Mouse (Mus musculus) adrenal gland (tissue): ENCODE results near the gene Runx2.

Experiments used
- intact Hi-C: fragments of 180-260 bp; cut with DNase I; formaldehyde crosslinking; loops from one replicate; pipeline ENCODE4 v1.15.1; 2025

Gene Runx2

DNA sequence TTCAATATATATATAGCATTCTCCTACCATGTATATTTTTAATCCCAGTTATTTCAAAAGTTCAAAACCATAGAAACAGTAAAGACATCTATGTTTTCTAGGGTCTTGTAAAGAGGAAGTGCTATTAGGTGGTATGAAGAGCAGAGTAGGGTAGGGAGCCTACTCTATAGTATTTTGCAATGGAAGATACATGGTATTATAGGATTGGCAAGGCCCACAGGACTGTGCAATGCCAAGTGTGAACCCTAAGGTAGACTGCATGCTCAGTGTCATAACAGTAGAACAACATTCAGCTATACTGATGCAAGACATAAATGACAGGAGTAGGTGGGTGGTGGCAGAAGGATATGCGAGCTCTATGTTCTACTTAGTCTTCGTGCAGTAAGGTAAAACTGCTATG lies 181.7 kb downstream of the Runx2 start:
- intact Hi-C loops: no loop called here

DNA sequence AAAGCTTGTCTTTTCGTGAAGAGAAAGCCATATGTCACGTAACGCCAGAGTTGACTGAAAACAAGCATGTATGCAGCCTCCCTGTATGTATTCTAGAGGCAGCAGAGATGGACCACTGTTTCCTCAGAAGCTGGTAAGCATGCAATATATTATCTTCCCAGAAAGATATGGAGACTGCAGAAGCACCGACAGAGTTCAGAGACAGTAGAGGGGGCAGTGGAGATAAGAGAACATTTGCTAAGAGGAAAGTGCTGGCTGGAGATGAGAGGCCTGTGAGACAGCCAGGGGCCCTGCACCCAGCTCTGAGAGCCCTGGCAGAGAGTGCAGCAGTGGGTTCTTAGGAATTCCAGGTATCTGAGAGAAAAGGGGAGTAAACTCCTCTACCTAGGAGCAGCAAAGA lies 182.3 kb downstream of the Runx2 start:
- intact Hi-C loops: no loop called here

DNA sequence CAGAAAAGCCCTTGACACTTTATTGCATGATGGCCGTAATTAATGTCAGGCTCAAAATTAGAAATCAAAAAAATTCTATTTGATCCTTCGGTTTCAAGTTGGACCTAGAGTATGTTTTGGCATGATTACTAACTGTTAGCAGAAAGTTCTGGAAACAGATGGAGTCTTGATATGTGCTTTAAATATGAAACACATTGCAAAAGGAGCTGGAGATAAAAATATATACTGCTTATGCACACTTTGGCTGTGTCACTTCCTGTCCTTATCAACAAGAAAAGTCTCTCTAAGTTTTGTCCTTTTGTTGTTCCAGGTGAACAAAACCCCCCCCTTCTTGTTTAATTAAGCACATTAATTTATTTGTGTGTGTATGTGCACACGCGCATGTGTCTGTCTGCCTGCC lies 183.0 kb downstream of the Runx2 start:
- intact Hi-C loops: no loop called here

DNA sequence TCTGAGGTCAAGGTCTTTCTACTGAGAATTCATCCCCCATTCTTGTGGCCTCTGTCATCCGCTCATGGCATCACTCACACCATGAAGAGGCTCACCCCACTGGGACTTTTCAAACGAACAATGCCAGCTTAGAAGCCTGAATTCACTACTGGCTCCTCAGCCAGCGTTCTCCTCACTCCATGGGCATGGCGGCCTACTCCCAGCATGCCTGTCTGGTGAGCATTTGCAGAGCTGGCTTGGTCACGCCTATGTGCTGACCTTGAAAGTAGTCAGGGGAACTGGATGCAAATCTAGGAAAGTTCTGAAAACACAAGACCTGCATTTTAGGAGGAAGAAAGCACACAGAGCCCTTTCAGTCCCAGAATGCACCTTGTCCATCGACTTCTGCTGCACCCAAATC lies 187.3 kb downstream of the Runx2 start:
- intact Hi-C loops: no loop called here

DNA sequence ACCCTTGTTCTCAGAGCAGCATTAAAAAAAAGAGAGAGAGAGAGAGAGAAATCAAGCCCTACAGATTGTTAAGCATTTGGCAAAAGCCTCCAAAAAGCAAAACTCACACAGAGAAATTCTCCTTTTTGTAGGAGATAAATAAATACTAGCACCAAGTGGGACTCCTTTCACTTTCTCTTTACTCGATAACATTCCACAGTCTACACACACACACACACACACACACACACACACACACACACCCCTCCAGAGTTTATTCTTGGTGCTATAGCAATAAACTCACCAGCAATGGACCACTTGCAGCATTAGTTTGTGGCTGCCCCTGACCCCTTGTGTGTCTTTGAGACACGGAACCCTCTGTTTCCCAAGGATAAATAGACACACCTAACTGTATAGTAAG lies 190.9 kb downstream of the Runx2 start:
- intact Hi-C loops: no loop called here

DNA sequence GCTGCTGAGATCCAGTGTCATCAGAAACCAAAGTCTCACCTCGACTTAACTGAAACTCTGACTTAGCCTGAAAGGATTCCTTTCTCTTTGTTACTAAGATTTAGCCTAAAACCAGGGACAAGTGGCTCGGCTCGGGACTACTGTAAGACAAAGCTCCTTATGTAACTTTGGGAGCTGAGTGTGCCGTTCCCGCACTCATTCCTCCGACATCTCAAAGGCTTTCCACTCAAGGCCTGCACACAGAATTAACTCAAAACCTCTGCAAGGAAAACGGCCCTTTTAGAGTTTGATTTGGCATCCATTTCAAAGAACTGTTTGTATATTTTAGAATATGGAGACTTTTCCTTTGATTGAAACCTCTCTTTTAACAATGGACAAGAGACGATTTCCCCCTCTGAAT lies 191.3 kb downstream of the Runx2 start:
- intact Hi-C loops: no loop called here

DNA sequence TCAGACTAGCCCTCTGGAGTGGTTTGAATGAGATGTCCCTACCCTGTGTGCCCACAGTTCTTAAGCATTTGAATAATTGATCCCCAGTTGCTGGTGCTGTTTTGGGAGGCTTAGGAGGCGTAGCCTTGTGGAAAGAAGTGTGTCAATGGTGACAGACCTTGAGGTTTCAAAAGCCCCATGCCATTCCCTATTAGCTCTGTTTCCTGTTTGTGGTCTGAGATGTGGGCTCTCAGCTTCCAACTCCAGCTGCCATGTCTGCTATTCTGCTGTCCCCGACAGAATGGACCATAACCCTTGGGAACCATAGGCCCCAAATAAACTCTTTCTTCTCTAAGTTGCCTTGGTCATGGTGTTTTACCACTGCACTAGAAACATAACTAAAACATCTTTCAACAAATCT lies 194.1 kb downstream of the Runx2 start:
- intact Hi-C loops: no loop called here

DNA sequence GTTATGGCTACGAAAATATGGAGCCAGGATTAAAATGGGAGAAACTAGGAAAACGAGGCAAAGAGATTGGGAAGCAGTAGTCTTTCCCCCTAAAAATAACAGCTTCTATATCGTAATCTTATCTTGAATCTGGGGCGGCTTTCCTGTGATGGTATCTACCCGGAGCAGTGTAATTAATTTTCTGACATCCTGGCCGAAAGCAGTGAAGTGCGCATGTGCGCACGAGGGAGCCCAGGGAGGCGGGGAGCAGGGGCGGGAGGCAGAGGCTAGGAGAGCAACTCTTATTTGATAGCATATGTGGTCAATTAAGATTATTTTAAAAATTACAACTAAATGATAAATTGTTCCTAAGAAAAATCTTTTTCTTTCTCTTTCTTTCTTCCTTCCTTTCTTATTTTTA lies 195.9 kb downstream of the Runx2 start:
- intact Hi-C loops: no loop called here

DNA sequence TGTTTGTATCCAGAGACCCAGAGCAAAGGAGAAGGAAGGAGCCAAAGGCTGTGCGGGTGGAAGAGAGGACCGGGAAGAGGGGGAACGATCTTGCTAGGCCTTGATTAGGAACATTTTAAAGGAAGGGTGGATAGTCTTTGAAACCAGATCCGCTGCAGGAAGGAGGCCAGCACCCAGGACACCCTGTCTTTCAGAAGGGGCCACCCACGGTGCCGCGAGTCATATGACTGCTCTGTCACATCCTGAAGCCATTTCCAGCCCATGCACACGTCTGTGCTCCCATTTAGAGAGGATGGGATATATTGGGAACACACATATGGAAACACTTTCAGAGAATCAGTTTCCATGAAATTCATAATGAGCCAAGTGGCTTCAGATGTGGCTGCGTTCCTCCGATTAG lies 196.4 kb downstream of the Runx2 start:
- intact Hi-C loops: no loop called here

DNA sequence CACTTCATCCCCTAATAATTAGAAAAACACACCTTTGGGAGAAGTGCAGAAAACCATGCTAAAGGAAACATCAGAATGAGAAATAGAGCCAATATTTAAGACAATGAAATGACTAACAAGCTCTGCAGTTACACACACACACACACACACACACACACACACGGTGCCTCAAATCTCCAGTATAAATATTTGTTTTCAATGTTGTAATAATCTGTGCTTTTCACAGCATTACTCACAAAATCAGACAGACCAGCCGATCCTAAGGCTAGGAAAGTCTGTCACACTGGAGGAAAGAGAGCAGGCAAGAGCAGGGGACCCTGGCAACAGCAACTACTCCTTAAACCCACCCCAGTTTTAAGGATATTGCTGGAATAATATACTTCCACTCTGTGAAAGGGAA lies 196.9 kb downstream of the Runx2 start:
- intact Hi-C loops: no loop called here

DNA sequence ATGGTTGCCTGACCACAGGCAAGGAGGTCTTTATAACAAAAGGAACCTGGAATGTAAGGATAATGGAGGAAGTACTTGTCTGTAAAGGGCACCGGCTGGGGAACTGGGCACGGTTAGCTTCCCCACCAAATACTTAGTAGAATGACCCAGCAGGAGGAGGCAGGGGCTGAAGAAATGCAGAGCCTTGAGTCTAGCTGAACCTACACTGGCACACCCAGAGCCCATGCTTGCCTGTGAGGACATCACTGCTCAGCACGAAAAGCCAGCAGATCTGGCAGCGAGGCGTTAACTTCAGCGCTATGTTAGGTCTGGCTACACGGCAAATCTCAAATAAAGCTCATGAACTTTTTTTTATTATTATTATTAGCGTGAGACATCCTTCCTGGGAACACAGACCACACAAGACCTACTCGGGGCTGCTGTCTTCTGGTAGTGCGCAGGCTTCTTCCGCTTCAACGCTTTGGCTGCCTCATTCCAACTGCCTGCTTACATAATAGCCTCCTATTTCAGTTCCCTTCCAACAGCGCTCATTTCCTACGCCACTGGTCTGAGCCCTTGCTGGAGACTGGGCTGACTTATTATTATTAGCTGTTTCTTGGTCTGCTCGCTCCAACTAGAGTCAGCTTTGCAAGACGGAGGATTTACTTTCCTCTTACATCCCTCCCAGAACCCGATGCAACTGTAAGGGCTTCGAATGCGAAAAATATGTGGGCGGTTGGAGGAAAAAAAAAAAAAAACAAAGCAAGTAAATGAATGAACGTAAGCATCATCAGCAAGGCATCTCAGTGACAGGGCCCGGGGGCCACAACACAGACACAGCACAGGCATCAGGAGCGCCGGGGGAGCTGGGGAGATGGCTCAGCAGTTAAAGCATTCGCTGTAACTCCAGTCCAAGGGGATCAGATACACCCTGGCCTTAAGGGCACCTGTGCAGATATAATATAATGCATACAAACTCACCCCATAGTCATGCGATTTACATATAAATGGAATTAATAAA lies 200.6 kb downstream of the Runx2 start:
- intact Hi-C loops: no loop called here

DNA sequence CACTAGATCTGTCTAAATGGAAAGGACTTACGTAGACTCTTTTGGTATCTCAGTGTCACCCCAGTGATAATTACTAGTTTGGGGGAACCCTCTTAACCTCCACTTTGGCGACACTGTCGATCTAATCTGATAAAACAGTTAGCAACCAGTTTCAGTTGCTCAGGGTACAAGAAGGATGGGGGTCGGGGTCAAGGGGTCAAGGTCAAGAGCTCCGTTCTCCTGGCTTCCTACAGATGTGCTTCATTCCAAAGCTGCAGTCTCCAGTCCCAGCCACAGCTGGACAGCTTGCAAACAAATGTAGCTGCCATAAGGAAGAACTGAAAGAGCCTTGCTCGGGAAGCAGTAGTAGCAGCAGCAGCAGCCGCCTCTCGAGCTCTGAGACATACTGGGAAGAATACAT lies 202.0 kb downstream of the Runx2 start:
- intact Hi-C loops: no loop called here

DNA sequence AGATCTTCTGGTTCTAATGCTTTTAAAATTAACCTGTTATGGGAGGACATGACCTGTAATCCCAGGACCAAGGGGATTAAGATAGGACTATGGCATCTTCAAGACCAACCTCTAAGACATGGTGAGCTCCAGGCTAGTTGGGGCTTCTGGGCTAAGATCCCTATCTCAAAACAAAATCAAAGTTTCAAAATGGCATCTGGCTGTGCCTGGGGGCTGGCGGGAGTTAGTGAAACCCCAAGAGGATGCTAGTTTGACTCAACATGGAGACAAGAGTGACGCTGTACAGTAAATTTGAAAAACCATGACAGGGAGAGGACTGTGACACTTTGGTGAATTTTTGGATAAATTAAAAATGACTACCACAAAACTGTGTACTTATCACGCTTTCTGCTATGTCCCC lies 202.6 kb downstream of the Runx2 start:
- intact Hi-C loops: no loop called here

DNA sequence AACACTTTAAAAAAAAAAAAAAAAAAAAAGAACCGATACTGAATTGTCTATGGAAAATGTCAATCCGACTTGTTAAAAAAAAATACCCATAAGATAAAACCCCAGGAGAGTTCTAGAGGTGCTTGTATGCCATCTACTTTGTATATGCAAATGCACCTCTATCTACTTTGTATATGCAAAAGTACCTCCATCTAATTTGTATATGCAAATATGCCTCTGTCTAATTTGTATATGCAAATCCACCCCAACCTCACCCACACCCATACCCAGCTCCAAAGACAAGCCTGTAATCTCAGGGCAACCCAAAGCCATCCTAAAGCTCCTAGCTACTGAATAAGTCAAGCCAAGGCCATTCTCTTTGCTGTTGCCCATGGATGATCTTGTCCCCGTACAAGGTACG lies 203.1 kb downstream of the Runx2 start:
- intact Hi-C loops: no loop called here

DNA sequence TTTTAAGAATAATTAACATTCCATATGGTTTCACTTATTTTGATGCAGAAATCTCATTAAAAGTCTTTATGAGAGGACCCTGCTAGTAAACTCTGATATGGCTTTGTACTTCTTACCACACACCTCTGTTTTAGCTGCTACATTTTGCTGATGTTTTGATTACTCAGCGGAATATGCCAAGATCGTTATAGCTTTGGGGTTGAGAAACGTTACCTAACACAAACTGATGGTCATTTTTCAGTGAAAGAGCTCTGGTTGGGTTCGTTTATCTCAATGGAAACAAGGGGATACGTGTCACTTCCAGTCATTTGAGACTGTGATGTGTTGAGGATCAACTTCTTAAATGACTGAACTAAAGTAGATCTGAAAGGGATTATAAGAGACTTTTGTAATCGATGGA lies 203.8 kb downstream of the Runx2 start:
- intact Hi-C loops: no loop called here

DNA sequence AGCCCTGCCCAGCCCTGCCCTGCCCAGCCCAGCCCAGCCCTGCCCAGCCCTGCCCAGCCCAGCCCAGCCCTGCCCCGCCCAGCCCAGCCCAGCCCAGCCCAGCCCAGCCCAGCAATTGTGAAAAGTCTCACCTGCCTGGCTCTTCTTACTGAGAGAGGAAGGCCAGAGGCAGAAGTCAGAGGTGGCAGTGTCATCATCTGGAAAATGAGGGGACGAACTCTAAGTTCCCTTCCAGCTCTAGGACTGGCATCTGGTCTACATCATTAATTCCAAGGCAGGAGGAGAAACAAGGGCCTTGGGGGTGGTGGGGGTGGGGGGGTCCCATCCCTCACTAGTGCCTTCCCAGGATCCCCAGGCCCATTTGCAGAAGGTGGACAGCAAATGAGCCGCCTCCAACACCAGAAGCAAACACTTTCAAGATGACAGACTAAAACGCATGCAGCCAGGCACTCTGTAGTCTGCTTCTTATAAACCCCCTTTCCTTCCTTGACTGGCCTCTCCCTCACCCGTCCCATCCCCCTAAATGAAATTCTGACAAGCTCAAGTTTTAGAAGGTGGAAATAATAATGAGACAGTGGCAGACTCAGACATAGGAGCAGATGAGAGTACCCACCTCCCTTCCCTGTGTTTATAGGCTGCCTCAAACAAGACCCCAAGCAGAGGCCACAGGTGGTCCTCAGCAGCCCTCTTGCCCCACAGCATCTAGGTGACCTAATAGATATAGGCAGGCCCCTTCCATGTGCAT lies 204.5 kb downstream of the Runx2 start:
- intact Hi-C loops: no loop called here

DNA sequence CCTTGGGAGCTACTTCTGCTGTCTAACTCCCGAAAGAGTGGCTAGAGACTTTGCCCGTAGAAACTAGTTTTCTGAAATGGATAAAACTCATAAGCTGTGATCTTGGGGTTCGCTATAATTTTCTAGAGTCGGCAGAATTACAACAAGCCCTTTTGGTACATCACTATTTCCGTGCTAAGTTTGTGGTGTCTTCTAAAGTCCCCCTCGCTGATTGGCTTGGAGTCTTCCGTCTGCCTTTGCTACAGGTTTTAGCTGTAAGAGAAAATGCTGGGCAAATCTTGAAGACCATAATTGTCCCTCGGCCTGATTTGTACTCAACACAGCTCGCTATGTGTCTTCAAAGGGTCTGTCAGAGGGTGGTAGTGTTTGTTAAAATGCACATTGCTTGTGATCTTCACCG lies 205.2 kb downstream of the Runx2 start:
- intact Hi-C loops: no loop called here

DNA sequence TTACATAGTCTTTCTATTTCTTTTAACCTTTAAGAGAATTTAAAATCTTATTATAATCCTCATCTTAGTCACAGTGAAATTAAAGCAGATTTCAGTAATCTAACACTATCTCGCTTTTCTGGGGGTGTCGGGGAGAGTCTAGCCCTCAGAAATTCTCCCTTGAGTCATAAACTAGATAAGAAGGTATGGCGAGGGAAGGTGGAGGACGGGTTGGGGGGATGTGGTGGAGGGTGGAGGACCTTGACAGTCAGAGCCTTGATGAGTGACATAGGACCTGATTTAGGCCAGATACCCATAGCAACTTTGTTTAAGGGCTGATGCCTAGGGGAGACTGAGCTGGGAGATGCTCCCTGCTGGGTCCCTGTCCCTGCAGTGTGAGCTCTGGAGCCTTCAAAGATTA lies 205.7 kb downstream of the Runx2 start:
- intact Hi-C loops: no loop called here

DNA sequence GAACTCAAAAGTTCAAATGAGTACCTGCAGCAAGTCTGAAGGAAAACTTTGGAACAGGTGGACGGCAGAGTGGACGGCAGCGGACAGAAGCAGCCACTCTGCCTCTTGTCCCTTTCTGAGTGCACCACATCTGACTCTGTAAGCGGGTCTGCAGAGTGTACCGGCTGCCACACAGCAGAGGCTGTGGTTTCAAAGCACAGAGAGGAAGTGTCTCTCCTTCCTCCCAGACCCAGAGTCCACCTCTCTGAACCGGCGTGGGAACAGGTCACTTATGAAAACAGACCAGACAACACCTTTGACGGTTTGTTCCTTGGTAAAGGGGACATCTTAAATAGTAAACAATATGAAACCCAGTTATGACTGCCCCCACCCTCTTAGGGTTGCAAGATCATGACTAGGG lies 207.2 kb downstream of the Runx2 start:
- intact Hi-C loops: no loop called here

DNA sequence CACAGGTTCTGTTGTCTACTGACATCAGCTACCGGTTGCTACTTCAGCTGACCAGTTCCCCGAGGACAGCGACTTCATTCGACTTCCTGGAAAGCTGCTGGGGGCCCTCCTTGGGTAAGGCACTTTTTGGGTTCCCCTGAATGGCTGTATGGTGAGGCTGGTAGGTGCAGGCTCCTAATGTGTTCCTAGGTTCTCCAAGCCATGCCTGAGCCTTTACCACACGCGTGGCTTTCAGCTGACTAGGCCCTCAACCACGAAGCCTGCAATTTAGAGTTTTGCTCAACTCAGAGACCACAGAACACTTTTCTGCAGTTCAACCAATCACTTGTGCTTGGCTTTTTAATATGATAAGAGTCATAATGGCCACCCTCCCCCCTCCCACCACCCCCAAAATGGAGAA lies 208.4 kb downstream of the Runx2 start:
- intact Hi-C loops: no loop called here

DNA sequence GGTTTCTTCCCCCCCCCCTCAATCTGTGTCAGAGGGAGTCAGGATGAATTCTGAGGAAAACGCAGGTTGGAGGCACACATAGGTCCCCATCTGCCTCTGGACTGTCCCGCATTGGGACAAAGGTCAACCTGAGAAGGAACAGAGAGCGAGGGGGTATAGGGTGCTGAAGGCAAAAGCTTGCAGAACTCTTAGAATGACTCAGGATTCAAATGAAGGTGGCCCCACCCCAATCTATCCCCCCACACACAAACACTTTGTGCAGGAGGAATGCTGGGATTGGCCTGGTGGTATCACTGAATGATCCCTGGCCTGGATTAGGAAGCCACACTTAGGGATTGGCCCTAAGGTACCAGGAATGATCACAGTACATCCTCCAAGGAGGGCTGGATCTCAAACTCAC lies 208.8 kb downstream of the Runx2 start:
- intact Hi-C loops: no loop called here

DNA sequence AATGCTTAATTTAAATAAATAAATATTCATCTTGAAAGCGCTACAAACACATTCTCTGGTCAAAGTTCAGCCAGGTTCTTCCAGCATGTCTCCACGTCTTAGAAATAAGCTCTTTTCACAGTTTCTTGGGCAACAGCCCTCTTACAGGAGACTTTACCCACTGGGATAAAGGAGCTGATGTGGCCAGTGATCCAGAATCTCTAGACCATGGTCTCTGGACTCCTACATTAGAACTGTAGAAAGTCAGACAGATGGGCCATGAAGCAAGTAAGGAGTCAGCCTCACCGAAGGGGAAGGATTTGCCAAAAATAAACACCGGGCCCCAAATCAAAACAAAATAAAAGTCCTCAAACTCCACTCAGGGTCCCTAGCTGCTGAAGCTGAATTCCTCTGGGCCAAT lies 211.4 kb downstream of the Runx2 start:
- intact Hi-C loops: no loop called here
